Mouse (Mus musculus): ENCODE data around the gene Kcng1. TPM values are rescaled to one million over a fixed set of nuclear protein-coding genes. Genes with fewer than 3 reads are reported as not detected.

The Kcng1 gene
- total RNA-seq (2012; rRNA removed), result not detected in 2 replicates
- not detected for polyA plus RNA-seq (2012; ENCODE audit: insufficient read depth in 1 of 2, insufficient read length in 2 of 2, low read depth in 1 of 2, low replicate concordance in 2 of 2, missing spikeins in 1 of 2)

DNA sequence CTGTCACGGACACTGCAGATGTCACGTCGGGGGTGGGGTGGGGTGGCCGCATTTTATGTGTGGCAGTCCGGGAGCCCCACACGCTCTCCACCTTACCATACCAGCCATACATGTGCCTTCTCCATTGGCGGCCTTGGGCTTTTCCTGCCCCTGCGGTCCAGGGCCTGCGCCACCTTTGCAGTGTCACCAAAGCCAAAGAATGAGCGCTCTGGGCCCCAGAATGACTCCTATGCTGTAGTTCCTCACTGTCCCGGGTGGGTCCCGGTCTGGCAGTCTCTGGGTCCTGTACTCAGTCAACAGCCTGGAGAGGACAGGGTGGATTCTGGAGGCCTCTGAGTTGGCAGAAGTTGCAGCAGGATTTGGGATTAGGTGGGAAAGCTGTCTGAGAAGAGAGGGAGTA lies at the start of gene Kcng1:
TSS of gene Kcng1 (minus strand) at position 155 of the 400 bp plus-strand sequence.
- H3K9me3 ChIP-seq (replicated peaks; ENCODE audit: insufficient read depth, low read length), result no peaks in the 10 kb centered on the region
- H3K27ac ChIP-seq (ENCODE audit: control insufficient read depth, low read depth, low read length), result no peak within 1 kb of the TSS
- DNase-seq (ENCODE audit: low read depth, low spot score), result no peak
- no peaks in the 10 kb centered on the region for H3K4me1 ChIP-seq (ENCODE audit: control insufficient read depth in 1 of 2, insufficient read depth in 2 of 2, low read length in 2 of 2)
- no peaks in the 10 kb centered on the region for H3K36me3 ChIP-seq (ENCODE audit: control insufficient read depth in 1 of 2, insufficient read depth in 2 of 2, low read length in 2 of 2)
- H3K79me2 ChIP-seq (ENCODE audit: control insufficient read depth, insufficient read depth, low read length, poor library complexity), result no peaks in the 10 kb centered on the region
- no peak within 1 kb of the TSS for H3K4me3 ChIP-seq (ENCODE audit: control insufficient read depth in 1 of 2, insufficient read depth in 1 of 2, low read depth in 2 of 2, low read length in 2 of 2)
- TF ChIP-seq ELF1 (IDR thresholded peaks at IDR 0.05; ENCODE audit: low read depth, low read length) (no peak), MAZ (IDR thresholded peaks at IDR 0.05; ENCODE audit: low read depth, low read length) (no peak), MAFK (IDR thresholded peaks at IDR 0.05; ENCODE audit: borderline replicate concordance, low read depth, low read length) (no peak), POLR2A (IDR thresholded peaks at IDR 0.05; ENCODE audit: control insufficient read depth in 1 of 2, insufficient read depth in 1 of 2, low read depth in 1 of 2, low read length in 2 of 2, poor library complexity in 1 of 2) (no peak), USF1 (IDR thresholded peaks at IDR 0.05; ENCODE audit: low read depth, low read length) (no peak), SMC3 (IDR thresholded peaks at IDR 0.05; ENCODE audit: low read depth, low read length) (no peak), GABPA (IDR thresholded peaks at IDR 0.05; ENCODE audit: low read depth, low read length) (no peak), MXI1 (IDR thresholded peaks at IDR 0.05; ENCODE audit: low read depth, low read length) (no peak), KAT2A (conservative IDR thresholded peaks at IDR 0.05; ENCODE audit: low read depth, low read length) (no peak), RAD21 (IDR thresholded peaks at IDR 0.05; ENCODE audit: low read depth, low read length) (no peak), UBTF (IDR thresholded peaks at IDR 0.05; ENCODE audit: borderline replicate concordance, insufficient read depth, low read depth, low read length) (no peak)
- H3K9ac ChIP-seq (ENCODE audit: control insufficient read depth, low read depth, low read length, poor library complexity, severe bottlenecking), result no peak within 1 kb of the TSS
- no peaks in the 10 kb centered on the region for H3K27me3 ChIP-seq (ENCODE audit: control insufficient read depth in 1 of 2, insufficient read depth in 2 of 2, low read length in 2 of 2)

DNA sequence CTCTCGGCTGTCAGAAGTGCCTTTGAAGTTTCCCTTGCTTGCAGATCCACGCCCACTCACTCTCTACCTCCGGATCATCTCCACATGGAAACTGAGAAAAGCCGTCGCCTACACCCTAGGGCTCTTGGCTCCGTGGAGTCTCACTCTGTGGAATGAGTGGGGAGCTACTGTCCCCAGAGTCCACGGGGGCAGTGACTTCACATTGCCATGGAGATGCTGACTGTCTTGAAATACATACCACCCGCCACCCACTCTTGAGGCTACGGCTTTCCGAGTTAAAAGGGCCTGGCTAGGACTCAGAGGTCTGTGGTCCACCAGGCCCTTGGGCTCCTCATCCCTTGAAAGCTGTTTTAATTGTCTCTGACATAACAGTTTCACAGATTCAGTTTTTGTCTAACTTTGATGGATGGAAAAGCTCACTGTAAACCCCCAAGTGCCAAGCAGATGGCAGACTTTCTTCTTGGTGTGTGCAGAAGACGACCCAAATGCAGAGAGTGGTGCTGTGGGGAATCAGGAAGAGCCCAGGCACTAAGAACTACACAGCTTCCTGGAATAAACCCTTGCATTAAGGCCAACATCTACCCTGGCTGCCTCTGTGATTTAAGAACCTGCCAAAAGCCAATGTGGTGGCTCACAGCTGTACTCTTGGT lies 49.0 kb upstream of the Kcng1 start:
- no peak for TF ChIP-seq HCFC1 (IDR thresholded peaks at IDR 0.05; ENCODE audit: low read depth, low read length)
- no peaks in the 10 kb centered on the region for H3K79me2 ChIP-seq (ENCODE audit: control insufficient read depth, insufficient read depth, low read length, poor library complexity)
- no peaks in the 10 kb centered on the region for H3K9me3 ChIP-seq (replicated peaks; ENCODE audit: insufficient read depth, low read length)
- no peaks in the 10 kb centered on the region for H3K36me3 ChIP-seq (ENCODE audit: control insufficient read depth in 1 of 2, insufficient read depth in 2 of 2, low read length in 2 of 2)
- no peaks in the 10 kb centered on the region for H3K4me1 ChIP-seq (ENCODE audit: control insufficient read depth in 1 of 2, insufficient read depth in 2 of 2, low read length in 2 of 2)
- no peak overlapping the region for H3K4me3 ChIP-seq (ENCODE audit: control insufficient read depth in 1 of 2, insufficient read depth in 1 of 2, low read depth in 2 of 2, low read length in 2 of 2)
- H3K27me3 ChIP-seq (ENCODE audit: control insufficient read depth in 1 of 2, insufficient read depth in 2 of 2, low read length in 2 of 2), result no peaks in the 10 kb centered on the region
- no peak overlapping the region for H3K27ac ChIP-seq (ENCODE audit: control insufficient read depth, low read depth, low read length)
- H3K9ac ChIP-seq (ENCODE audit: control insufficient read depth, low read depth, low read length, poor library complexity, severe bottlenecking), result no peak overlapping the region
- DNase-seq (ENCODE audit: low read depth, low spot score), result no peak

DNA sequence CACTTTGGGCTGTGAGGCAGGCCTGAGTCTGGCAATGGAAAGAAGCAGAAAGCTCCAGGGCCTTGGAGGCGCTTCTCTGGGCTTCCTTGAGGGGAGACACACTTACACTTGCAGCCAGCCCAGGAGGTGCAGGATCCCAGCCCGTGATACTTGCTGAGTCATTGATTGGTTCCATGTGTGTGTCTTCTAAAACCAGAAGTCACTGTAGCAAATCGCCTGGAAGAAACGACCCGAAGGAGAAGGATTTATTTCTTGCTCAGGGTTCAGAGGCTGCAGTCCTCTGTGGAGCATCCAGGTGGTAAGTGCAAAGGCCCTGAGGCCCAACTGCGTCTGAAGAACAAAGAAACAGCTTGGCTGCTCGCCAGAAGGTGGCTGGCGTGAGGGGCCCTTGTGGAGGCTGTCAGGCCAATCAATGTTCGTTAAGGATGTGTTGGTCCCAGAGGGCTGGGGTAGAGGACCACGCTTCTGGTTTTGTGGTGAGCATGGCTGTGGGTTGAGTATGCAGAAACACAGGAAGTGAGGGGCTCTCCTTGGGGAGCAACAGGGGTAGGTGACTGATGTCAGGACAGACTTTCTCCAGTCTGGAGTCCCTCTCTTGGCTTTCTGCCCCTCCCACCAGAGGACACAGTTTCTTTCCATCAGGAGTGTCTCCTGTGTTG lies 40.3 kb upstream of the Kcng1 start:
- H3K27ac ChIP-seq (ENCODE audit: control insufficient read depth, low read depth, low read length), result no peak overlapping the region
- DNase-seq (ENCODE audit: low read depth, low spot score), result no peak
- H3K9me3 ChIP-seq (replicated peaks; ENCODE audit: insufficient read depth, low read length), result no peaks in the 10 kb centered on the region
- no peak overlapping the region for H3K4me3 ChIP-seq (ENCODE audit: control insufficient read depth in 1 of 2, insufficient read depth in 1 of 2, low read depth in 2 of 2, low read length in 2 of 2)
- TF ChIP-seq GATA1 (IDR thresholded peaks at IDR 0.05; ENCODE audit: low read depth, low read length) (no peak), JUND (IDR thresholded peaks at IDR 0.05; ENCODE audit: low read depth, low read length) (no peak), EP300 (IDR thresholded peaks at IDR 0.05; ENCODE audit: low read depth in 1 of 2, low read length in 2 of 2) (no peak), E2F4 (IDR thresholded peaks at IDR 0.05; ENCODE audit: borderline replicate concordance, low read depth, low read length) (no peak), MXI1 (IDR thresholded peaks at IDR 0.05; ENCODE audit: low read depth, low read length) (no peak), SMC3 (IDR thresholded peaks at IDR 0.05; ENCODE audit: low read depth, low read length) (no peak), MAX (IDR thresholded peaks at IDR 0.05; ENCODE audit: low read length) (no peak), ZMIZ1 (IDR thresholded peaks at IDR 0.05; ENCODE audit: low read depth, low read length) (no peak), MEF2A (IDR thresholded peaks at IDR 0.05; ENCODE audit: extremely low read depth, insufficient replicate concordance, low read depth, low read length, poor library complexity, severe bottlenecking) (no peak), ZKSCAN1 (IDR thresholded peaks at IDR 0.05; ENCODE audit: low read depth, low read length) (no peak)
- H3K79me2 ChIP-seq (ENCODE audit: control insufficient read depth, insufficient read depth, low read length, poor library complexity), result no peaks in the 10 kb centered on the region
- H3K9ac ChIP-seq (ENCODE audit: control insufficient read depth, low read depth, low read length, poor library complexity, severe bottlenecking), result no peak overlapping the region
- no peaks in the 10 kb centered on the region for H3K36me3 ChIP-seq (ENCODE audit: control insufficient read depth in 1 of 2, insufficient read depth in 2 of 2, low read length in 2 of 2)
- H3K27me3 ChIP-seq (ENCODE audit: control insufficient read depth in 1 of 2, insufficient read depth in 2 of 2, low read length in 2 of 2), result no peaks in the 10 kb centered on the region
- no peaks in the 10 kb centered on the region for H3K4me1 ChIP-seq (ENCODE audit: control insufficient read depth in 1 of 2, insufficient read depth in 2 of 2, low read length in 2 of 2)
